Mouse (Mus musculus): Measurements from ENCODE around the gene Gm5751. TPM values are rescaled to one million over a fixed set of nuclear protein-coding genes. Genes with fewer than 3 reads are reported as not detected.
"Not testable (repeated sequence)": the region's sequence is repeated elsewhere in the genome, so short reads cannot be mapped to it uniquely, and the experiment has no call there.

Gm5751 gene
- total and polyA plus RNA-seq, 3 experiments: 2.0 to 2.1 TPM; not detected in 1

GRCm38 (mm10) chrX:8864331-8864730 lies 9.7 kb upstream of the Gm5751 start:
- H3K9ac ChIP-seq (ENCODE audit: control insufficient read depth, low read depth, low read length, poor library complexity, severe bottlenecking); H3K36me3 ChIP-seq (ENCODE audit: control insufficient read depth in 1 of 2, insufficient read depth in 2 of 2, low read length in 2 of 2); H3K79me2 ChIP-seq (ENCODE audit: control insufficient read depth, insufficient read depth, low read length, poor library complexity); H3K4me1 ChIP-seq (ENCODE audit: control insufficient read depth in 1 of 2, insufficient read depth in 2 of 2, low read length in 2 of 2); H3K9me3 ChIP-seq (replicated peaks; ENCODE audit: insufficient read depth, low read length); H3K27me3 ChIP-seq (ENCODE audit: control insufficient read depth in 1 of 2, insufficient read depth in 2 of 2, low read length in 2 of 2); H3K27ac ChIP-seq (ENCODE audit: control insufficient read depth, low read depth, low read length); H3K4me3 ChIP-seq (ENCODE audit: control insufficient read depth in 1 of 2, insufficient read depth in 1 of 2, low read depth in 2 of 2, low read length in 2 of 2): not testable (repeated sequence)
- peak; percentile 44 for TF ChIP-seq SMC3 (IDR thresholded peaks at IDR 0.05; ENCODE audit: low read depth, low read length)
- peak; percentile 17 for TF ChIP-seq RAD21 (IDR thresholded peaks at IDR 0.05; ENCODE audit: low read depth, low read length)
- TF ChIP-seq CTCF (IDR thresholded peaks at IDR 0.05 in 2 of 3, conservative IDR thresholded peaks at IDR 0.05 in 1 of 3; ENCODE audit: control insufficient read depth in 1 of 3, insufficient read depth in 1 of 3, low read depth in 2 of 3, low read length in 3 of 3, poor library complexity in 1 of 3, severe bottlenecking in 1 of 3): peak; percentile 35 to 80 (median 50)
- peak; percentile 81 for DNase-seq (ENCODE audit: low read depth, low spot score)

- Histone ChIP-seq H3K9ac (ENCODE audit: control insufficient read depth, low read depth, low read length, poor library complexity, severe bottlenecking) (no peak overlapping the region), H3K27me3 (ENCODE audit: control insufficient read depth in 1 of 2, insufficient read depth in 2 of 2, low read length in 2 of 2) (no peaks in the 10 kb centered on the region), H3K4me3 (ENCODE audit: control insufficient read depth in 1 of 2, insufficient read depth in 1 of 2, low read depth in 2 of 2, low read length in 2 of 2) (no peak overlapping the region), H3K27ac (ENCODE audit: control insufficient read depth, low read depth, low read length) (no peak overlapping the region), H3K4me1 (ENCODE audit: control insufficient read depth in 1 of 2, insufficient read depth in 2 of 2, low read length in 2 of 2) (no peaks in the 10 kb centered on the region), H3K36me3 (ENCODE audit: control insufficient read depth in 1 of 2, insufficient read depth in 2 of 2, low read length in 2 of 2) (no peaks in the 10 kb centered on the region), H3K79me2 (ENCODE audit: control insufficient read depth, insufficient read depth, low read length, poor library complexity) (no peaks in the 10 kb centered on the region), H3K9me3 (replicated peaks; ENCODE audit: insufficient read depth, low read length) (no peaks in the 10 kb centered on the region)
- DNase-seq (ENCODE audit: low read depth, low spot score): no peak
- TF ChIP-seq POLR2AphosphoS2 (IDR thresholded peaks at IDR 0.05; ENCODE audit: low read length) (no peak), KAT2A (conservative IDR thresholded peaks at IDR 0.05; ENCODE audit: low read depth, low read length) (no peak), EP300 (IDR thresholded peaks at IDR 0.05; ENCODE audit: low read depth in 1 of 2, low read length in 2 of 2) (no peak), MXI1 (IDR thresholded peaks at IDR 0.05; ENCODE audit: low read depth, low read length) (no peak), ETS1 (IDR thresholded peaks at IDR 0.05; ENCODE audit: low read depth, low read length) (no peak), GABPA (IDR thresholded peaks at IDR 0.05; ENCODE audit: low read depth, low read length) (no peak), SIN3A (IDR thresholded peaks at IDR 0.05; ENCODE audit: low read length) (no peak), MAFK (IDR thresholded peaks at IDR 0.05; ENCODE audit: borderline replicate concordance, low read depth, low read length) (no peak), ELF1 (IDR thresholded peaks at IDR 0.05; ENCODE audit: low read depth, low read length) (no peak), UBTF (IDR thresholded peaks at IDR 0.05; ENCODE audit: borderline replicate concordance, insufficient read depth, low read depth, low read length) (no peak), ZKSCAN1 (IDR thresholded peaks at IDR 0.05; ENCODE audit: low read depth, low read length) (no peak), SMC3 (IDR thresholded peaks at IDR 0.05; ENCODE audit: low read depth, low read length) (no peak), RAD21 (IDR thresholded peaks at IDR 0.05; ENCODE audit: low read depth, low read length) (no peak), CHD2 (IDR thresholded peaks at IDR 0.05; ENCODE audit: low read length) (no peak), E2F4 (IDR thresholded peaks at IDR 0.05; ENCODE audit: borderline replicate concordance, low read depth, low read length) (no peak)
Measured at GRCm38 (mm10) chrX:8884336-8884735, 10.3 kb downstream of the Gm5751 start.

GRCm38 (mm10) chrX:8891975-8892342 lies 17.9 kb downstream of the Gm5751 start:
- Histone ChIP-seq H3K9me3 (replicated peaks; ENCODE audit: insufficient read depth, low read length) (no peaks in the 10 kb centered on the region), H3K9ac (ENCODE audit: control insufficient read depth, low read depth, low read length, poor library complexity, severe bottlenecking) (no peak overlapping the region), H3K4me3 (ENCODE audit: control insufficient read depth in 1 of 2, insufficient read depth in 1 of 2, low read depth in 2 of 2, low read length in 2 of 2) (no peak overlapping the region), H3K4me1 (ENCODE audit: control insufficient read depth in 1 of 2, insufficient read depth in 2 of 2, low read length in 2 of 2) (no peaks in the 10 kb centered on the region), H3K27me3 (ENCODE audit: control insufficient read depth in 1 of 2, insufficient read depth in 2 of 2, low read length in 2 of 2) (no peaks in the 10 kb centered on the region), H3K36me3 (ENCODE audit: control insufficient read depth in 1 of 2, insufficient read depth in 2 of 2, low read length in 2 of 2) (no peaks in the 10 kb centered on the region), H3K79me2 (ENCODE audit: control insufficient read depth, insufficient read depth, low read length, poor library complexity) (no peaks in the 10 kb centered on the region), H3K27ac (ENCODE audit: control insufficient read depth, low read depth, low read length) (no peak overlapping the region)
- DNase-seq (ENCODE audit: low read depth, low spot score): no peak
- TF ChIP-seq MYC (IDR thresholded peaks at IDR 0.05; ENCODE audit: low read depth, low read length) (no peak), ZMIZ1 (IDR thresholded peaks at IDR 0.05; ENCODE audit: low read depth, low read length) (no peak), HCFC1 (IDR thresholded peaks at IDR 0.05; ENCODE audit: low read depth, low read length) (no peak), SMC3 (IDR thresholded peaks at IDR 0.05; ENCODE audit: low read depth, low read length) (no peak), MYB (IDR thresholded peaks at IDR 0.05; ENCODE audit: low read depth, low read length) (no peak), MXI1 (IDR thresholded peaks at IDR 0.05; ENCODE audit: low read depth, low read length) (no peak), BHLHE40 (IDR thresholded peaks at IDR 0.05; ENCODE audit: borderline replicate concordance, low read depth, low read length) (no peak), MEF2A (IDR thresholded peaks at IDR 0.05; ENCODE audit: extremely low read depth, insufficient replicate concordance, low read depth, low read length, poor library complexity, severe bottlenecking) (no peak), ZNF384 (IDR thresholded peaks at IDR 0.05; ENCODE audit: low read depth, low read length) (no peak), POLR2AphosphoS5 (IDR thresholded peaks at IDR 0.05; ENCODE audit: borderline replicate concordance, low read depth, low read length) (no peak), CHD2 (IDR thresholded peaks at IDR 0.05; ENCODE audit: low read length) (no peak), NRF1 (IDR thresholded peaks at IDR 0.05; ENCODE audit: insufficient read depth, low read depth, low read length, poor library complexity, severe bottlenecking) (no peak), GATA1 (IDR thresholded peaks at IDR 0.05; ENCODE audit: low read depth, low read length) (no peak), TBP (IDR thresholded peaks at IDR 0.05; ENCODE audit: low read depth, low read length) (no peak)

Measured in MEL (cell line).